Mouse (Mus musculus) bone marrow, adult 2 months (tissue): Measurements from ENCODE around the gene Gm28035. TPM values are rescaled to one million over a fixed set of nuclear protein-coding genes. Genes with fewer than 3 reads are reported as not detected.

ENCODE experiments used
- H3K27ac ChIP-seq: fragments of 200-500 bp; 2 replicates; pipeline ENCODE4 v1.5.1; 2012; ENCODE audit warnings: low read depth, mild to moderate bottlenecking, control low read depth, inconsistent platforms, low read length; ENCODE audit not compliant: control insufficient read depth, poor library complexity, insufficient read depth
- H3K4me1 ChIP-seq: fragments of 200-500 bp; 2 replicates; pipeline ENCODE4 v1.6.1; 2011; ENCODE audit warnings: low read length; ENCODE audit not compliant: control insufficient read depth, insufficient read depth
- H3K4me3 ChIP-seq: fragments of 200-500 bp; replicated peaks from 2 replicates; pipeline ENCODE3; 2011; ENCODE audit warnings: mild to moderate bottlenecking, low read depth, low read length, control low read depth; ENCODE audit not compliant: control insufficient read depth
- CTCF ChIP-seq: fragments of 200-500 bp; IDR thresholded peaks from 2 replicates; pipeline ENCODE4 v1.5.1; 2011; ENCODE audit warnings: low read length, control low read depth; ENCODE audit not compliant: control insufficient read depth, insufficient read depth
- POLR2A ChIP-seq: fragments of 200-500 bp; IDR thresholded peaks from 2 replicates; pipeline ENCODE4 v1.6.1; 2011; ENCODE audit warnings: low read depth, mild to moderate bottlenecking, control low read depth, low read length, borderline replicate concordance; ENCODE audit not compliant: control insufficient read depth
- WGBS: fragments of 180-500 bp; shearing (Covaris S2); methylation state at CpG from one replicate; pipeline ENCODE4 v1.1.7; 2018; 5-methylcytosine and 5-hydroxymethylcytosine counted together
- polyA plus RNA-seq: library from polyadenylated mRNA; stranded (reverse); fragments of >200 nt; gene quantifications from 2 replicates; pipeline ENCODE4 v1.2.4, GENCODE M21; 2011; ENCODE audit warnings: low replicate concordance; ENCODE audit not compliant: missing spikeins, insufficient read depth, insufficient read length

Gm28035 gene
- polyA plus RNA-seq, 1 experiment, result 2.5 TPM

- peaks cover 4% of the 10 kb centered on the region for H3K4me1 ChIP-seq
- TF ChIP-seq CTCF (no peak), POLR2A (no peak)
- under 1% methylated on average over 10 of the region's 10 CpGs for WGBS
Observed at GRCm38 (mm10) chr2:30287027-30287373, 46.6 kb downstream of the Gm28035 start.

DNA sequence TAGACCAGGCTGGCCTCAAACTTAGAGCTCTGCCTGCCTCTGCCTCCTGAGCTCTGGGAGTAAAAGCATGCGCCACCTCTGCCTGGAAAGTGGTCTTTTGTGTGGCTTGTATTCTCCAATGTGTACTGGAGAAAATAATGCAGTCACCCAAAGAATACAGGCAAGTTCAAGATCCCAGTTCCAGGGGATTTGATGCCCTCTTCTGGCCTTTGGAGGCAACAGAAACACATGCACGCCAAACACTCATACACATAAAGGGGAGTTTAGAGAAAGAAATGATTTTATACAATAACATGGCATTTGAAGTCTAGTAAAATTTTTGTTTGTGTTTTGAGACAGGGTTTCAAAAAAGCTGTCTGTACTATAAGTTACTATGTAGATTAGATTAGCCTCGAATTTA lies 59.2 kb downstream of the Gm28035 start:
- no peaks in the 10 kb centered on the region for H3K4me1 ChIP-seq
- TF ChIP-seq CTCF, result no peak
- TF ChIP-seq POLR2A, result no peak
- no peak overlapping the region for H3K4me3 ChIP-seq
- 76% methylated on average over 3 of the region's 3 CpGs for WGBS
- no peak overlapping the region for H3K27ac ChIP-seq

More at GRCm38 (mm10) chr2:30287027-30287373, 46.6 kb downstream of the Gm28035 start:
- H3K27ac ChIP-seq, result peak overlapping the region; percentile 3; the same call in 1 of the 2 replicates
- peak overlapping the region; percentile 100 for H3K4me3 ChIP-seq

DNA sequence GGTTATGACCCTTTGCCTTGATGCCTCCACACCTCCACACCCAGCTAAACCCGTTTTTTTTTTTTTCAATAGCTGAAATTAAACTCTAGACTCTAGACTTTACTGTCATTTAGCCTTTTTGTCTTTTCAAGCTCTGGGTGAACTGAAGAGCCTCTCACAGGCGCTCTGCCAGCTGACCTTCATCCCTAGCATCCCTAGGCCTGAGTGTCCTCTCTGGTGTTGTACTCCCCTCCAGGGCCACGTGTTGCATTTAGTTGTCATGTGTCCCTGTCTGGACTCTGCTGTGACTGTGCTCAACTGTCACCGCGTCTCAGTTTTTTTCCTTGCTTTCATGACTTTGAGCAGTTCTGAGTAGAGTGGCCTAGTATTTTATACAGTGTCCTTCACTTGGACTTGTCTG lies 59.6 kb downstream of the Gm28035 start:
- Histone ChIP-seq H3K4me3 (no peak overlapping the region), H3K4me1 (no peaks in the 10 kb centered on the region), H3K27ac (no peak overlapping the region)
- 90% methylated on average over 5 of the region's 5 CpGs for WGBS
- TF ChIP-seq POLR2A (no peak), CTCF (no peak)

- Histone ChIP-seq H3K4me1 (peaks cover 2% of the 10 kb centered on the region; the same call in 1 of the 2 replicates), H3K27ac (no peak overlapping the region), H3K4me3 (no peak overlapping the region)
- TF ChIP-seq POLR2A, result no peak
- no peak for TF ChIP-seq CTCF
- WGBS, result 73% methylated on average over 7 of the region's 7 CpGs
Observed at GRCm38 (mm10) chr2:30306087-30306486, 65.7 kb downstream of the Gm28035 start.

DNA sequence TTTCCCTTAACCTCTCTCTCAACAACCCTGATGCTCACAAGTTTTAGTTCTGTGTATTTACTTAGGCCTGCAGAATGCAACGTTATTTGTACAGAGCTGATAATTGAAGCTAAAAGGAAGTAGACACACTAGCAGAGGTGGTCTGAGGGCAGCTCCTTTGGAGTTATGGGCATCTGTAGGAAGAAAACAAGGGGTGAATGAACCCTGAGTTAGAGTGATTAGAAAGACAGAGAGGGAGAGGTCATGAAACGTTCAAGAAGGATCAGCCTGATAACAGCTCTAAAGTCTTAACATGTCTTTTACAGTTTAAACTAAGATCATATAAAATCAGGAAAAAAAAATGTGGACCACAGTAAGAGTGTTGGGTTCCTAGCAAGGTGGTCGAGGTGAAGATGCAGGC lies 69.0 kb downstream of the Gm28035 start:
- peak overlapping the region; percentile 69 for H3K27ac ChIP-seq
- WGBS, result 68% methylated on average over 3 of the region's 3 CpGs
- TF ChIP-seq POLR2A (no peak), CTCF (no peak)

DNA sequence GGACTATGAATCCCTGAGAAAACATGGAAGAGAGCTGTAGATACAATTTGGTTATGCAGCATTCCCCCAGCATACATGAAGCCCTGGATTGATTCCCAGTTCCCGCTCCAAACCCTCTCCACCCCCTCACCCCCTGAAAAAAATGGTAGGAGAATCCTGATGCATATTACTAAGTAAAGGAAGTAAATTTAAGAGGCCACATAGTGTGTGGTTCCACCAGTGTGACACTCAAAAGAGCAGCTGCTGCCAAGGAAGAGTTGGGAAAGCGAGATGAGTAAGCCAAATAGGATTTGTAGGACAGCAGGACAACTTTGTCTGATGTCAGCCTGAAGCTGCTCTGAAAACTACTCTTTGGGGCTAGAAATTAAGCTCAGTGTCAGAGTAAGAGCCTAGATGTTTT lies 71.1 kb downstream of the Gm28035 start:
- WGBS, result 90% methylated on average over 2 of the region's 2 CpGs
- TF ChIP-seq POLR2A (no peak), CTCF (no peak)
- H3K4me1 ChIP-seq, result peaks cover 2% of the 10 kb centered on the region; the same call in 1 of the 2 replicates
- no peak overlapping the region for H3K4me3 ChIP-seq
- H3K27ac ChIP-seq, result no peak overlapping the region

More for the DNA sequence above, 69.0 kb downstream of the Gm28035 start:
- Histone ChIP-seq H3K4me3 (no peak overlapping the region), H3K4me1 (peaks cover 2% of the 10 kb centered on the region; the same call in 1 of the 2 replicates)

- H3K27ac ChIP-seq, result no peak overlapping the region
- TF ChIP-seq CTCF (no peak), POLR2A (no peak)
- WGBS, result 81% methylated on average over 4 of the region's 4 CpGs
- H3K4me1 ChIP-seq, result no peaks in the 10 kb centered on the region
- no peak overlapping the region for H3K4me3 ChIP-seq
Observed at GRCm38 (mm10) chr2:30316136-30316535, 75.8 kb downstream of the Gm28035 start.

- H3K4me3 ChIP-seq, result no peak overlapping the region
- TF ChIP-seq CTCF (no peak), POLR2A (no peak)
Observed at GRCm38 (mm10) chr2:30316955-30317354, 76.6 kb downstream of the Gm28035 start.

GRCm38 (mm10) chr2:30319260-30319659 lies 78.9 kb downstream of the Gm28035 start:
- Histone ChIP-seq H3K4me3 (no peak overlapping the region), H3K27ac (no peak overlapping the region), H3K4me1 (no peaks in the 10 kb centered on the region)
- TF ChIP-seq CTCF (no peak), POLR2A (no peak)
- 86% methylated on average over 4 of the region's 4 CpGs for WGBS

More at GRCm38 (mm10) chr2:30316955-30317354, 76.6 kb downstream of the Gm28035 start:
- Histone ChIP-seq H3K27ac (no peak overlapping the region), H3K4me1 (no peaks in the 10 kb centered on the region)
- WGBS, result 88% methylated on average over 5 of the region's 5 CpGs
